Mouse (Mus musculus): ENCODE results near the gene Sostdc1.

GRCm38 (mm10) chr12:36316056-36316455, 2.1 kb downstream of the Sostdc1 start:
- no peak for TF ChIP-seq MYOD1 (IDR thresholded peaks at IDR 0.05; ENCODE audit: control insufficient read depth, insufficient read length, low read depth)
- no peak for TF ChIP-seq CEBPB (IDR thresholded peaks at IDR 0.05; ENCODE audit: low read depth)
- no peak for TF ChIP-seq CTCF (IDR thresholded peaks at IDR 0.05; ENCODE audit: control insufficient read depth, insufficient read depth, insufficient read length)
- TF ChIP-seq USF1 (IDR thresholded peaks at IDR 0.05; ENCODE audit: low read depth) = no peak
- TF ChIP-seq MAX (IDR thresholded peaks at IDR 0.05) = no peak
- no peak for TF ChIP-seq FOSL1 (IDR thresholded peaks at IDR 0.05; ENCODE audit: insufficient read depth, low read length, poor library complexity, severe bottlenecking)
- no peak for TF ChIP-seq MYOG (IDR thresholded peaks at IDR 0.05; ENCODE audit: control insufficient read depth, extremely low read depth, insufficient read length)
